Mouse (Mus musculus) liver, embryonic 16.5 days (tissue): ENCODE measurements around the gene Zfp446. TPM values are rescaled to one million over a fixed set of nuclear protein-coding genes. Genes with fewer than 3 reads are reported as not detected.

Source experiments
- ATAC-seq: fragments of 200-750 bp; cut with Nextera tagmentation; 2 replicates; pipeline ENCODE4 v1.8.0; 2017; ENCODE audit warnings: low read depth, mild to moderate bottlenecking, moderate number of reproducible peaks, moderate library complexity
- H3K27ac ChIP-seq: fragments of 300-500 bp; sonication (generic); 2 replicates; pipeline ENCODE4 v1.5.1; 2014; ENCODE audit warnings: mild to moderate bottlenecking, low read length
- H3K27me3 ChIP-seq: fragments of 300-500 bp; sonication (generic); 2 replicates; pipeline ENCODE4 v1.6.1; 2014; ENCODE audit warnings: low read depth, low read length, mixed read lengths; ENCODE audit not compliant: control insufficient read depth, insufficient read depth
- H3K36me3 ChIP-seq: fragments of 300-500 bp; sonication (generic); 2 replicates; pipeline ENCODE4 v1.6.1; 2014; ENCODE audit warnings: mild to moderate bottlenecking; ENCODE audit not compliant: control insufficient read depth, insufficient read depth
- H3K4me1 ChIP-seq: fragments of 300-500 bp; sonication (generic); 2 replicates; pipeline ENCODE4 v1.6.1; 2014; ENCODE audit warnings: low read depth, low read length, mixed read lengths; ENCODE audit not compliant: control insufficient read depth
- H3K4me2 ChIP-seq: fragments of 300-500 bp; sonication (generic); 2 replicates; pipeline ENCODE4 v1.6.1; 2014; ENCODE audit warnings: low read depth, low read length, mixed read lengths
- H3K4me3 ChIP-seq: fragments of 300-500 bp; sonication (generic); 2 replicates; pipeline ENCODE4 v1.5.1; 2014; ENCODE audit warnings: low read depth, mild to moderate bottlenecking, low read length
- H3K9ac ChIP-seq: fragments of 300-500 bp; sonication (generic); 2 replicates; pipeline ENCODE4 v1.6.1; 2014; ENCODE audit warnings: low read depth, low read length
- H3K9me3 ChIP-seq: fragments of 300-500 bp; sonication (generic); replicated peaks from 2 replicates; pipeline ENCODE4 v1.6.1; 2016; ENCODE audit warnings: low read length; ENCODE audit not compliant: control insufficient read depth
- WGBS: fragments of 180-500 bp; shearing (Covaris S2); extraction: QIAGEN DNeasy Blood & Tissue Kit; methylation state at CpG from one replicate; pipeline ENCODE4 v1.1.7; 2014; ENCODE audit not compliant: insufficient replicate concordance; 5-methylcytosine and 5-hydroxymethylcytosine counted together
- polyA plus RNA-seq: library from polyadenylated mRNA; unstranded; fragments of >200 nt; fragmentation: Nextera tagmentation; extraction: Ambion mirVana; gene quantifications from 2 replicates; pipeline ENCODE4 v1.2.1, GENCODE M21; 2015

Gene Zfp446
- polyA plus RNA-seq, 1 experiment from 2014 or later: 2.9 TPM

GRCm38 (mm10) chr7:13009143-13010004 lies 31.7 kb downstream of the Zfp446 start:
- peak overlapping the region; percentile 86 for H3K4me3 ChIP-seq
- peak overlapping the region; percentile 96 for H3K27ac ChIP-seq
- peak overlapping the region; percentile 86 for H3K9ac ChIP-seq
- peak; percentile 84 for ATAC-seq
- peaks cover 19% of the 10 kb centered on the region for H3K4me1 ChIP-seq
- under 1% methylated on average over 42 of the region's 42 CpGs for WGBS
- no peaks in the 10 kb centered on the region for H3K9me3 ChIP-seq
- peak overlapping the region; percentile 97 for H3K4me2 ChIP-seq
- peaks cover 20% of the 10 kb centered on the region for H3K36me3 ChIP-seq
- H3K27me3 ChIP-seq: no peaks in the 10 kb centered on the region

- 18% methylated on average over 26 of the region's 26 CpGs for WGBS
- Histone ChIP-seq H3K4me2 (peak within 1 kb of the TSS; percentile 97), H3K9ac (peak within 1 kb of the TSS; percentile 86), H3K9me3 (no peaks in the 10 kb centered on the region), H3K4me3 (peak within 1 kb of the TSS; percentile 86), H3K27ac (peak within 1 kb of the TSS; percentile 96), H3K36me3 (peaks cover 20% of the 10 kb centered on the region), H3K27me3 (no peaks in the 10 kb centered on the region), H3K4me1 (peaks cover 20% of the 10 kb centered on the region)
- ATAC-seq: peak; percentile 86
Observed at GRCm38 (mm10) chr7:13010005-13010908, 32.6 kb downstream of the Zfp446 start, which contains the start of gene Zbtb45. Zbtb45 (minus strand) TSS chr7:13010034.

GRCm38 (mm10) chr7:13013671-13014070 lies 36.0 kb downstream of the Zfp446 start:
- peaks cover 23% of the 10 kb centered on the region for H3K4me1 ChIP-seq
- no peak overlapping the region for H3K4me3 ChIP-seq
- no peak overlapping the region for H3K4me2 ChIP-seq
- no peak overlapping the region for H3K27ac ChIP-seq
- no peaks in the 10 kb centered on the region for H3K9me3 ChIP-seq
- no peak overlapping the region for H3K9ac ChIP-seq
- ATAC-seq: no peak
- 58% methylated on average over 4 of the region's 4 CpGs for WGBS
- no peaks in the 10 kb centered on the region for H3K36me3 ChIP-seq
- no peaks in the 10 kb centered on the region for H3K27me3 ChIP-seq

GRCm38 (mm10) chr7:13014275-13014839 lies 36.7 kb downstream of the Zfp446 start:
- no peaks in the 10 kb centered on the region for H3K9me3 ChIP-seq
- no peak for ATAC-seq
- 40% methylated on average over 6 of the region's 6 CpGs for WGBS
- H3K4me3 ChIP-seq: no peak overlapping the region
- no peak overlapping the region for H3K27ac ChIP-seq
- no peak overlapping the region for H3K4me2 ChIP-seq
- H3K9ac ChIP-seq: no peak overlapping the region
- H3K36me3 ChIP-seq: no peaks in the 10 kb centered on the region
- peaks cover 20% of the 10 kb centered on the region for H3K4me1 ChIP-seq
- H3K27me3 ChIP-seq: no peaks in the 10 kb centered on the region

GRCm38 (mm10) chr7:13015217-13015616 lies 37.6 kb downstream of the Zfp446 start:
- Histone ChIP-seq H3K9ac (no peak overlapping the region), H3K27ac (no peak overlapping the region), H3K9me3 (no peaks in the 10 kb centered on the region), H3K4me1 (peaks cover 18% of the 10 kb centered on the region), H3K36me3 (no peaks in the 10 kb centered on the region), H3K4me2 (no peak overlapping the region), H3K27me3 (no peaks in the 10 kb centered on the region), H3K4me3 (no peak overlapping the region)
- no peak for ATAC-seq
- 64% methylated on average over 1 of the region's 1 CpGs for WGBS

- H3K27ac ChIP-seq: peak overlapping the region; percentile 51
- peak overlapping the region; percentile 93 for H3K9ac ChIP-seq
- H3K4me3 ChIP-seq: peak overlapping the region; percentile 95
- WGBS: 4% methylated on average over 31 of the region's 31 CpGs
- ATAC-seq: peak; percentile 19
- peaks cover 30% of the 10 kb centered on the region for H3K4me1 ChIP-seq
- peaks cover 23% of the 10 kb centered on the region for H3K36me3 ChIP-seq
- no peaks in the 10 kb centered on the region for H3K9me3 ChIP-seq
- H3K27me3 ChIP-seq: no peaks in the 10 kb centered on the region
- peak overlapping the region; percentile 97 for H3K4me2 ChIP-seq
Observed at GRCm38 (mm10) chr7:13022773-13023535, 45.3 kb downstream of the Zfp446 start.

- H3K27me3 ChIP-seq: no peaks in the 10 kb centered on the region
- ATAC-seq: peak; percentile 84
- no peaks in the 10 kb centered on the region for H3K9me3 ChIP-seq
- H3K4me1 ChIP-seq: peaks cover 27% of the 10 kb centered on the region
- peak overlapping the region; percentile 97 for H3K4me2 ChIP-seq
- H3K27ac ChIP-seq: peak overlapping the region; percentile 98
- peak overlapping the region; percentile 95 for H3K4me3 ChIP-seq
- WGBS: under 1% methylated on average over 92 of the region's 95 CpGs
- H3K9ac ChIP-seq: peak overlapping the region; percentile 93
- H3K36me3 ChIP-seq: peaks cover 34% of the 10 kb centered on the region
Observed at GRCm38 (mm10) chr7:13023928-13024731, 46.5 kb downstream of the Zfp446 start.
